Mouse (Mus musculus) thymus, postnatal 25 days (tissue): Measurements from ENCODE around the gene Morn3.

Experiments used
- DNase-seq: peaks from one replicate; pipeline ENCODE4 v3.0.0; 2022

Gene Morn3

GRCm38 (mm10) chr5:123059757-123060520 lies 13.1 kb upstream of the Morn3 start:
- DNase-seq, result peak; percentile 67

DNA sequence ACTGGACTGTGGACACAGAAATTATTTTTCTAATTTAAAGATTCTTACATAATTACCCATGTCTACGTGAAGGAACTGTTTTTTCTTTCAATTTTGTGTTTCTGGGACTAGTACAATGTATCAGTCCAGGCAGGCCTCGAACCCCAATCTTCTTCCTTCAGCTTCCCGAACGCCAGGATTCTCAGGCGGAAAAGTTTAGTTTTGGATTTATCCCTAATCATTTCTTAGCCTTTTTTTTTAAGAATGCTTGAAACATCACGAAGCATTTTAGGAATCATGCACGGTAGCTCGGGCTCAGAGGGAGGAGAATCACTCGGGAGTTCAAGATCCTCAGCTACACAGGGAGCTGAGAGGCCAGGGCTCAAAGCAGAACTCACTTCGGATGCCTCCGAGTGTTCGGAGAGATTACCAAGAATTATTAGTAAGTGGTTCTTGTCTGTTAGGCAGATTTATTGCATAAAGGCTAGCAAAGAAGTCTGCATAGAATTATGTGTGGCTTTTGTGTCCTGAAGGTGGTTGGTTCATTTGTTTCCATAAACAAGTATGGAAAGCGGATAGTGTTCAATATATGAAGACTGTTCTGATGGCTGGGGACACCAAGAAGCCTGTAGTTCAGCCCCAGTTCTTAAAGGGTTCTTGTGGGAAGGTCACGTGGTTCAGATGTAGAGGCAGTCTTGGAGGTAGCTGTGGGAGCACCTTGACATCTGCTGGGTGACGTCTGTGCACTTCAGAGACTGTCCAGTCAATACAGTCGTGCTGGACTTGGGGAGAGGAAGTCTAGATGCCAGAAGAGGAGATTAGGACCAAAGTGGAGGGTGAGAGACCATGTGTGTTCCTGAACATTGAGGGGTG lies 11.7 kb upstream of the Morn3 start:
- peak; percentile 53 for DNase-seq

DNA sequence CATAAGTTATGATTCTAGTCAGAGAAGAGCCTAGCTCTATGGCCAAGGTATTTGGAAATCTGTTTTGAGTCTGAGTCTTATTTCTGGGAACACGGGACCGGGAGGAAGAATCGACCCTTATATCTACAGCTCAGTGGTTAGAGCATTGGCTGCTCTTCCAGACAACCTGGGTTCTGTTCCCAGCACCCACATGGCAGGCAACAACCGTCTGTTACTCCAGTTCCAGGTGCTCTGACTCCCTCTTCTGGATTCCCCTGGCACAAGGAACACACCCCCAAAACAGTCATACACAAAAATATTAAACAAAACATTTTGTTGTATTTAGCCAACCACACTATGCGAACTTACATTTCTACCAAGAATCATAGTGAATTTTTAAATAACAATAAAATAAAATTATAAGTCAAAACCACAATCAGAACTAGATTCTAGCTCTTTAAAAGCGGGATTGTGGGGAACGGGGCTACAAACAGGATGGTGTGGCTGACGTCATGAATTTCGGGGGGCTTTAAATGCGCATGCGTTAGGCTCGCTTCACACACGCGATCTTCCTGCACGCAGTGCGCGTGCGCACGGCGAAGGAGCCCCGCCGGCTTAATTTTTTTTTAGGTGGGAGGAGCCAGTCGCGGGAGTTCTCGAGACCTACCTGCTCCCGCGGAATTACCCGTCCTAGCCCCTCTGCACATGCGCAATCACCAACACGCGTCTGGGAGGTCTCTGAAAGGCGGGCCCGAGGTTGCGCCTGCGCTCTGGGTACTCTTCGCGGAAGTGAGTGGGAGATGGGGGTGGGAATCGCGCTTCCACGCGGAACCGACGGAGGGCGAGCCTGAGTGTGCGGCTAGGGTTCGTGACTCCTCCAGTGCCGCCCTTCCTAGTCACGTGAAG lies 10.8 kb upstream of the Morn3 start:
- peak; percentile 99 for DNase-seq

- DNase-seq, result no peak
These were observed 4.9 kb upstream of the Morn3 start for GRCm38 (mm10) chr5:123051736-123052135.

DNA sequence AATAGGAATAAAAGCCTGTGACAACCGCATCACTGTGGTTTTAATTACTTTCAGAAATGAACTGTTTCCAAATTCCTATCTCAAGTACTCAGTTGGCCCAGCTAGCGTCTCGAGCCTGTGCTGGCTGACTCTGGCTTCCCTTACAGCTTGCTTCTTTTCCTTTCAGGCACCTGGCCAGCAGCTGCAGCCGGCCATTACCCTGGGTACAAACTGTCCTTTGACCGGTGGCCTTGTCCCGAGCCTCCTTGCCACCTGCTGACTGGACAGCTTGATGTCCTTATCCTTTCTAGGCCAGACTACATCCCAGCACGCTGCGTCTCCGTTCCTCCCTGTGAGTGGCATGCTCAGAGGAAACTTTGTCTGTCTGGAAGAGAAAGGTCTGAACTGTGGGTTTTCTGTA lies 4.1 kb upstream of the Morn3 start:
- no peak for DNase-seq

- peak; percentile 66 for DNase-seq
These were observed 2.5 kb upstream of the Morn3 start for GRCm38 (mm10) chr5:123049271-123049670.

DNA sequence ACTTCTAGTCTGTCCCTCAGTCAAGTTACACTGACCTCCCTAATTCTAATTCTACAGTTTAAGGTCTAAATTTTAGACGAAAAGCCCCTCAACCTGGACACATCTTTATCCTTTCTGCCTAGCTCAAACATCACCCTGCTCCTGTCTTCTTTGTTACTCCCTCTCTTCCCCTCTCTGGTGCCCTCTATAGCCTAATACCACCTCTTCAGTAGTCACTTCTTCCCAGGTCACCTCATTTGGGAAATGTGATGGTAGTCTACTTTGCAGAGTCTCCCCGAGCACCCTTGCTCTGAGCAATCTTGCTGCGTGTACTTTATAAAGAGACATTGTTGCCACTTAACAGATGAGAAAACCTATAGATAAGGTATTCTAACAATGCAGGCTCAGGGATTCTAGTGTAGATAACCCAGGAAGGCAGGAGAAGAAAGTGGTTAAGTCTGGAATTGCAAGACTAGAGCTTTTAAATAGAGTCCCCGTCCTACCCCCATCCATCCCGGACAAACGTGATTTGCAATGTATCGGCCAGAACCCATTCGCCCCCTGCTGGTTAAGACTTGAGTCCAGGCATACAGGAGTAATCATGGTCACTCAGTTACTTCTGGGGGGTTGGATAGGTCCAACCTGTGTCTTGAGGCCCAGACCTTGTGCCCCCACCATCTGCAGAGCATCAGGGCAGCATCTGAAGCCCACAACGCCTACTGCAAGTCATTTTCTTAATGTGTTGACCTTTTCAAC lies 1.1 kb downstream of the Morn3 start:
- DNase-seq, result peak; percentile 57

DNA sequence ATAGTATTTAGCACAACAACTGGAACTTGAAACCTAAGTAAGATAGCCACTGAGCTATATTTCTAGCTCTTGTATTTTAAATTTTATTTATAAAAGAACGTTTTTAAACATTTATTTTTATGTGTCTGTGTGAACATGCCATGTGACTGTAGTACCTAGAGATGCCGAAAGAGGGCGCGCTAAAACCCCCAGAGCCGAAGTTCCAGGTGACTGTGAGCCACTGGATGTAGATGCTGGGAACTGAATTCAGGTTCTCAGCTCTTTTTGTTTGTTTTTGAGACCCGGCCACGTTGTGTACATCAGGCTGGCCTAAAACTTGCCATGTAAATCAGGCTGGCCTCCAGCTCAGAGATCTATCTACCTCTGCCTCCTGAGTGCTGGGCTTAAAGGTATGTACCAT lies 3.0 kb downstream of the Morn3 start:
- peak; percentile 53 for DNase-seq

GRCm38 (mm10) chr5:123040796-123041195 lies 6.0 kb downstream of the Morn3 start:
- DNase-seq, result peak; percentile 49

GRCm38 (mm10) chr5:123039120-123039752 lies 7.6 kb downstream of the Morn3 start:
- peak; percentile 90 for DNase-seq

- DNase-seq, result no peak
These were observed 8.7 kb downstream of the Morn3 start for GRCm38 (mm10) chr5:123038115-123038514.

DNA sequence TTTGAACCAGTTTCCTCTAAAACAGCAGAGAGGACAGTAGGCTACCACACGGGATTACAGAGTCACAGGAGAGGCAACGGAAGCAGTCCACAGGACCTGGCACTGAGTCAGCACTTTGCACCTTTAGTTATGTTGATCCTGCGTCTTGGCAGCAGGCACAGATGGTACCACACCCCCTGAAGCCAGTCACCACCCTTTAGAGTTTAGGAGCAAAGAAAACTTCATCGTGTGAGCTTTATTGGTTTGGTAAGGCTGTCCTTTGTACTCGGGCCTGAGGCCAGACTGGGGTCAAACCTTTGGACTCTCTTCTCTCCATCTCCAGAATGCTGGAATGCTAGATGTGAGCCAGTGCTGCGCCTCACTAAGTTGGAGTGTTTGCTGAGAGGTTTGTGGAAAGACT lies 11.3 kb downstream of the Morn3 start:
- DNase-seq, result no peak

GRCm38 (mm10) chr5:123035089-123035488 lies 11.7 kb downstream of the Morn3 start:
- DNase-seq, result no peak

DNA sequence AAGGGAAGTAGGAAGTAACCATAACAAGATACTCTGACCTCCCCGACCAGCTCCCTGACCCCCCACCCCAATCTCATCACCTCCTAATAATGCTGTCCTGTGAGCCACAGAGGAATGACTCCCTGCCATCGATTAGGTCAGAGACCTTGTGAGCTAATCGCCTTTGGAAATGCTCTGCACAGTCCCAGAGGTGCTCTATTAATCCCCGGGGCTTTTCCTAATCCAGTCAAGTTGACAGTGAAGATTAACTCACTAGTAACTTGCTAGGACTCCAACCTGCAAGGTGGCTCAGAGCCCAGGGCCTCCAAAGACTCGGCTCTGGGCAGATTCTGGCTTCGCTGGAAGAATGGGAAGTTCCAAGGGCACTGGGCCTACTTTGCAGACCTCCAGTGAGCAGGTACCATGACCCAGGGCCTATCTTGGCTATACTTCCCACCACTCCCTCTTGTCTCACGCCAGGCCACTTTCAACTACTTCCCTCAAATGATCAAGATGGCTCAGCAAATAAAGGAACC lies 13.1 kb downstream of the Morn3 start:
- no peak for DNase-seq

GRCm38 (mm10) chr5:123031312-123031711 lies 15.5 kb downstream of the Morn3 start:
- no peak for DNase-seq

DNA sequence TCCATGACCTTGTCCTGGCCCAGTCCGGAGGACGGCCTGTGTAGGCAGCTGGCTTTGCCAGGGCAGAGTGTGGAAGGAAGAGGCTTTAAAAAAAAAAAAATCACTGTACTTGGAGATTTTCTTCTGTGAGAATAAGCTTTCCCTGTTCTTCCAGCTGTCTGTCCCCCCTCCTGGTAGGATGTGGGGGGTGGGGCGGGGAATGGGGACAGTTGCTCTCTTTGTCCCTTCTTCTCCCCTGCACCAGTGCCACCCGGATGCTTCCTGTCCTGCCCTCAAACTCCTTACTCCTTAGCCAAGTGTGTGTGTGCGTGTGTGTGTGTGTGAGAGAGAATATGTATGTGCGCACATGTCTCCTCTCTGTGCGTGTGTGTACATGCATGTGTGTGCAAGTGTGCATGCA lies 17.1 kb downstream of the Morn3 start:
- no peak for DNase-seq

DNA sequence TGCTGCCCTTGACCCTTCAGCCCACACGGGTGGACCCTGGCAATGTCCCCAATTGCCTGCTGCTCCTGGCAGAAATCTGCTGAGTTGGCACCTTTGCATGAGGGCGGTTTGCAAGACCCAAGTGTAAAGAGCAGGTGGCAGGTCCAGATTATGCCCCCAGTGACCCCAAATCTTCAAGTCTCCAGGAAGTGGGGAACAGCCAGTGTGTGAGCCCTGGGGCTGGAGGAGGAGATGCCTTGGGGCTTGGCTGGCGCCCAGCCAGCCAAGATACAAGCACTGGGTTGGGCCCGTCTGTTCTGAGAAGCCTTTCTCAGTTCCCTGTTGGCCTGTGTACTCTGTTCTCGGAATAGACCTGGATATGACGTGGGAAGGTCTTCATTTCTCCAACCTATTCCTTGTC lies 19.4 kb downstream of the Morn3 start:
- no peak for DNase-seq

GRCm38 (mm10) chr5:123026414-123026813 lies 20.4 kb downstream of the Morn3 start:
- DNase-seq, result no peak

GRCm38 (mm10) chr5:123024965-123025573 lies 21.7 kb downstream of the Morn3 start:
- DNase-seq, result no peak

- no peak for DNase-seq
These were observed 22.5 kb downstream of the Morn3 start for GRCm38 (mm10) chr5:123024312-123024711.

GRCm38 (mm10) chr5:123023049-123023448 lies 23.8 kb downstream of the Morn3 start:
- no peak for DNase-seq
